Mouse (Mus musculus) heart, postnatal 0 days (tissue): ENCODE data around the gene A930033H14Rik.

Source experiments
- CTCF ChIP-seq: IDR thresholded peaks from 2 replicates; pipeline ENCODE4 v1.5.1; 2016; ENCODE audit warnings: antibody characterized with exemption, control low read depth, low read depth
- EP300 ChIP-seq: IDR thresholded peaks from 2 replicates; pipeline ENCODE4 v1.6.1; 2016; ENCODE audit warnings: antibody characterized with exemption, low read depth

DNA sequence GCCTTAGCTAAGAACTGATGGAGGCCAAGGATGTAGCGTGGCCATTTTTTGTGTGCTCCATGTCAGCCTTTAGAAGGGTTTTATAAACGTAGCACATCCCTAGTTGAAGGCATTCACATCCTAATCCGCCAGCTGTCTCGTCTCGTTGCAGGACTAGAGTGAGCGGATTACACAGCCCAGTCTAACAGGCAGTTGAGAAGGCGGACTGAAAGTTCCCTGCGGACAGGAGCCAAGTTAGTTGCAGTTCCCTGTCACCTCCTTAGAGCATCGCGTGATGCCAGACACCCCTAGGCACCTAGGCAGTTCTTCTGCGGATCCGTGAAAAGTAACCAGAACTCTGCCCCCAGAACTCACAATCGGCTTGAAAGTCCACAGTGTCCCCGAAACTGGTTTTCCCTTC lies 922 bp downstream of the A930033H14Rik start:
- TF ChIP-seq CTCF = no peak; the same call in 1 of the 2 replicates
- TF ChIP-seq EP300 = no peak
